Mouse (Mus musculus) intestine, embryonic 16.5 days (tissue): Measurements from ENCODE around the gene Slc6a8. TPM values are rescaled to one million over a fixed set of nuclear protein-coding genes. Genes with fewer than 3 reads are reported as not detected.

Source experiments
- ATAC-seq: fragments of 200-750 bp; cut with Nextera tagmentation; 2 replicates; pipeline ENCODE4 v1.8.0; 2017; ENCODE audit warnings: moderate TSS enrichment, moderate library complexity
- H3K27ac ChIP-seq: fragments of 300-500 bp; sonication (generic); 2 replicates; pipeline ENCODE4 v1.5.1; 2014; ENCODE audit warnings: mild to moderate bottlenecking, low read length
- H3K27me3 ChIP-seq: fragments of 300-500 bp; sonication (generic); replicated peaks from 2 replicates; pipeline ENCODE4 v1.6.1; 2014; ENCODE audit warnings: low read length, control low read depth, mixed read lengths; ENCODE audit not compliant: control insufficient read depth, insufficient read depth
- H3K36me3 ChIP-seq: fragments of 300-500 bp; sonication (generic); 2 replicates; pipeline ENCODE4 v1.6.1; 2014; ENCODE audit warnings: low read length, control low read depth; ENCODE audit not compliant: control insufficient read depth, insufficient read depth
- H3K4me1 ChIP-seq: fragments of 300-500 bp; sonication (generic); 2 replicates; pipeline ENCODE4 v1.6.1; 2014; ENCODE audit warnings: low read length, control low read depth, mixed read lengths; ENCODE audit not compliant: control insufficient read depth, insufficient read depth
- H3K4me2 ChIP-seq: fragments of 300-500 bp; sonication (generic); 2 replicates; pipeline ENCODE4 v1.6.1; 2014; ENCODE audit warnings: low read depth, low read length, control low read depth
- H3K4me3 ChIP-seq: fragments of 300-500 bp; sonication (generic); 2 replicates; pipeline ENCODE4 v1.5.1; 2014; ENCODE audit warnings: mild to moderate bottlenecking, low read length
- H3K9ac ChIP-seq: fragments of 300-500 bp; sonication (generic); 2 replicates; pipeline ENCODE4 v1.6.1; 2014; ENCODE audit warnings: low read depth, low read length
- H3K9me3 ChIP-seq: fragments of 300-500 bp; sonication (generic); 2 replicates; pipeline ENCODE4 v1.6.1; 2016; ENCODE audit warnings: low read length, control low read depth; ENCODE audit not compliant: control insufficient read depth
- WGBS: fragments of 180-500 bp; shearing (Covaris S2); extraction: QIAGEN DNeasy Blood & Tissue Kit; methylation state at CpG from one replicate; pipeline ENCODE4 v1.1.7; 2014; 5-methylcytosine and 5-hydroxymethylcytosine counted together
- polyA plus RNA-seq: library from polyadenylated mRNA; unstranded; fragments of >200 nt; fragmentation: Nextera tagmentation; extraction: Ambion mirVana; gene quantifications from 2 replicates; pipeline ENCODE4 v1.2.1, GENCODE M21; 2015

Gene Slc6a8
- polyA plus RNA-seq, 1 experiment from 2014 or later, result 7.4 TPM

DNA sequence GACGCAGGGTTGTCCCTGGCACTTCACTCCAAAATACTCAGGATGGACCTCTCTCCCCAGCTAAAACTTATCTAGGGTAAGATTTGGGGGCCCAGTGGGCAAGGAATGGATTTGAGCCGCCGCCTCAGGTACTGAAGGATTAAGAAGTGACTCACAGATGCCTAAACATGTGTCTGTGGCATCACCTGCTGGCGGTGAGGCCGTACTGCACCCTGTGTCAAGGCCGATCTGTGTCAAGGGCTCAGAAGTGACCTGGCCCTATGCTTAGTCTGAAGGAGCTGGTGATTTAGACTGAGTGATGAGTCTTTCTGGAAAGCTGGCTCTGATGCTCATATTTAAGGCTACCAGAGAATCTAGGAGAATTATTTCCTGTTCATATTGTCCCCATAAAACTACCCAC is 18.8 kb upstream of the Slc6a8 start:
- Histone ChIP-seq H3K9ac (no peak overlapping the region), H3K9me3 (no peaks in the 10 kb centered on the region), H3K27ac (no peak overlapping the region), H3K4me1 (no peaks in the 10 kb centered on the region), H3K4me2 (no peak overlapping the region), H3K4me3 (no peak overlapping the region), H3K27me3 (no peaks in the 10 kb centered on the region), H3K36me3 (no peaks in the 10 kb centered on the region)
- ATAC-seq, result peak; percentile 55; the same call in 1 of the 2 replicates
- WGBS, result 14% methylated on average over 6 of the region's 6 CpGs

DNA sequence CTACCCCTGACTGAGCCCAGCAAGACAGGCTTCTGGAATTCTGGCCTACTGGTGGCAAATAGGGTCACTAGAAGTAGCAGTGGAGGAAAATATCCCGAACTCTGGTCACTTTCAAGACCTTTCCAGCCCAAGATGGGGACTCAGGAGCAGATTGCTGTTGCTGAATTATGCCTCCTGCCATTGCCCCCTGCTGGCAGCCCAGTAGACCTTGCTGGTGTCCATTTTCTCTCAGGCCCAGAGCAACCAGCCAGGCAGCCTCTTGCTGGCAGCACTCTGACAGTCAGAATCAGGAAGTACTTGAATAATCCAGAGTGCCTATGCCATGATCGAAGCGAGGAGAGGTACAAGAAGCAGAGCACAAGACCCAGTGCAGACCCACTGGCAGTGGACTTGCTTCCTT is 17.4 kb upstream of the Slc6a8 start:
- ATAC-seq, result no peak
- no peaks in the 10 kb centered on the region for H3K36me3 ChIP-seq
- no peaks in the 10 kb centered on the region for H3K27me3 ChIP-seq
- H3K4me1 ChIP-seq, result no peaks in the 10 kb centered on the region
- no peak overlapping the region for H3K4me2 ChIP-seq
- H3K4me3 ChIP-seq, result no peak overlapping the region
- H3K9ac ChIP-seq, result no peak overlapping the region
- H3K9me3 ChIP-seq, result no peaks in the 10 kb centered on the region
- 58% methylated on average over 3 of the region's 3 CpGs for WGBS
- H3K27ac ChIP-seq, result no peak overlapping the region

DNA sequence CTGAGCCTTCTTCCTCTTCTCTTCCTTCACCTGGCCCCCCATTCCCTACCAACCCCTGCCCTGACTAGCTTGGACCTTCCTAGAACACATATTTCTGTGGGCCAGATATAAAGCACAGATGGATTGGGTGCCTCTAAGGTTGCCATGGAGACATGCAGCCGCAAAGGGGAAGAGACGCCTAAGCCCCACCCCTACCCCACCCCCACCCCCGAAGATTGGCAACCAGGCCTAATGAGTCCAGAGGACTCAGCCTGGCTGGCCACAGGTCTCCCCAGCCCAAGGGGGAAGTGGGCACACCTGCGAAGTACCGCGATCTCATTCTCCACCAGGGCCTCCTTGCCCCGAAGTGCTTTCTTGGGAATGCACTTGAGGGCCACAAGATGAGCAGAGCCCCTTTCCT is 14.6 kb upstream of the Slc6a8 start:
- Histone ChIP-seq H3K9ac (no peak overlapping the region), H3K4me2 (no peak overlapping the region), H3K9me3 (no peaks in the 10 kb centered on the region), H3K4me1 (no peaks in the 10 kb centered on the region), H3K27ac (no peak overlapping the region), H3K4me3 (no peak overlapping the region), H3K36me3 (no peaks in the 10 kb centered on the region), H3K27me3 (no peaks in the 10 kb centered on the region)
- WGBS, result 51% methylated on average over 7 of the region's 7 CpGs
- no peak for ATAC-seq

- Histone ChIP-seq H3K9ac (no peak overlapping the region), H3K27ac (no peak overlapping the region), H3K4me2 (peak overlapping the region; percentile 82), H3K36me3 (no peaks in the 10 kb centered on the region), H3K4me1 (no peaks in the 10 kb centered on the region), H3K27me3 (no peaks in the 10 kb centered on the region), H3K4me3 (peak overlapping the region; percentile 49; the same call in 1 of the 2 replicates), H3K9me3 (no peaks in the 10 kb centered on the region)
- 64% methylated on average over 13 of the region's 13 CpGs for WGBS
- ATAC-seq, result 0 out of 2 replicates have a peak, but pooled peaks have one; percentile 10
Observed at GRCm38 (mm10) chrX:73658936-73659574, 13.9 kb upstream of the Slc6a8 start.

DNA sequence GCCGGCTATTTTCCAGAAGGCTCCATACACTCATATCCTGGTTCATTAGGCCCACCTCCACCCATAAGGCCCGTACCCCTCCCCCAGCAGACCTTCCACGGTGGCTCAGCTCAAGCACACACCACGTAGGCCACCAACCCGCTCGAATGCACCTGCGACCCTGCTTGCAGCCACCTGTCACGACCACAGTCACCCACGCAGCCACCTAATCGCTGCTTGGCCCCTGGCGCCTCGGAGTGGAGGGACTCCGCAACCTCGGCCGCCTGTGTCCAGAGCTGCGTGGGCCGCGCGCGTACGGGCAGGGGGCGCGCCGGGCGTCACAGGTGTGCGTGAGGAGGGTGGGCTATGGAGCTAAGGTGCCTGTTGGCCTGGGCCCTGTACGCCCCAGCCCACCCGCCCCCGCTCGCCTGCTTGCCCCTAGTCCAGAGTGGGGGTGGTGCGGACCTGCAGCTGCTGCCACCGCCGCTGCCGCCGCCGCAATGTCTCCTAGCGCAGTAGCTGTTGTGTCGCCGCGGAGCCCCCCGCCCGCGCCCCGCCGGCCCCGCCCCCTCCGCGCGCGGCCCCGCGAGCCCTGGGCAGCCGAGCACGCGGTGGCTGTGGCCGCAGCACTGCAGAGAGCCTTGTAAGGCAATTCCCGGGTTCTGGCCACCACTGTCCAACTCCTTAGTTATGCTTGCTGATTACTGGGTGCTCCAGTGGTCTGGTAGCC is 13.2 kb upstream of the Slc6a8 start, which contains the start of gene Pnck:
Pnck (minus strand) TSS at position 543 of the 709 bp plus-strand sequence.
- H3K4me2 ChIP-seq, result peak within 1 kb of the TSS; percentile 82
- H3K4me3 ChIP-seq, result peak within 1 kb of the TSS; percentile 49
- H3K36me3 ChIP-seq, result no peaks in the 10 kb centered on the region
- WGBS, result 16% methylated on average over 46 of the region's 57 CpGs
- H3K27ac ChIP-seq, result no peak within 1 kb of the TSS
- H3K9ac ChIP-seq, result peak within 1 kb of the TSS; percentile 61
- ATAC-seq, result peak; percentile 66
- H3K9me3 ChIP-seq, result no peaks in the 10 kb centered on the region
- no peaks in the 10 kb centered on the region for H3K27me3 ChIP-seq
- H3K4me1 ChIP-seq, result no peaks in the 10 kb centered on the region

- WGBS, result 67% methylated on average over 3 of the region's 3 CpGs
- Histone ChIP-seq H3K4me2 (peak overlapping the region; percentile 82), H3K27ac (no peak overlapping the region), H3K9ac (peak overlapping the region; percentile 61), H3K4me1 (no peaks in the 10 kb centered on the region), H3K27me3 (no peaks in the 10 kb centered on the region), H3K36me3 (no peaks in the 10 kb centered on the region), H3K9me3 (no peaks in the 10 kb centered on the region), H3K4me3 (peak overlapping the region; percentile 49)
- no peak for ATAC-seq
Observed at GRCm38 (mm10) chrX:73660284-73660665, 12.7 kb upstream of the Slc6a8 start.

GRCm38 (mm10) chrX:73663143-73663542 is 9.8 kb upstream of the Slc6a8 start:
- H3K27me3 ChIP-seq, result no peaks in the 10 kb centered on the region
- no peak for ATAC-seq
- H3K4me2 ChIP-seq, result no peak overlapping the region

DNA sequence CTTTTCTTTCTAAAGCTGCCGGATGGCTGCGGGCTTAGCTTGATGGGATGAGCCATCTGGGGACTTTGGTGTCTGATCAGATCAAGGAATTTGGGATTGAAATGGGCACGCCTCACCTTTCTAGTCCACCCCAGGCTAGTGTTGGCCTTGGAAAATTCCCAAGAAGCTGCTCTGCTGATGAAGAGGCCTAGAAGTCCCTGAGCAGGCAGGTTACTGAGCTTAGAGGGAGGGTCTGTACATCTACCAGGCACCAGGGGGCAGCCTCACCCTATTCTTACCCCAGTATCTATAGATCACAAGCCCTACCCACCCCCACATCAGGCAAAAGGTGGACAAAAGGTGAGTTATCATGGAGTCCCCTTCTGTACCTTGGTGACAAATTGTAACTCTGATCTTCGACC is 919 bp upstream of the Slc6a8 start:
- H3K27ac ChIP-seq, result peak overlapping the region; percentile 66; the same call in 1 of the 2 replicates
- no peaks in the 10 kb centered on the region for H3K36me3 ChIP-seq
- no peaks in the 10 kb centered on the region for H3K27me3 ChIP-seq
- H3K9me3 ChIP-seq, result no peaks in the 10 kb centered on the region
- peak; percentile 40 for ATAC-seq
- 47% methylated on average over 4 of the region's 4 CpGs for WGBS
- no peak overlapping the region for H3K4me3 ChIP-seq
- H3K4me2 ChIP-seq, result peak overlapping the region; percentile 66; the same call in 1 of the 2 replicates
- H3K9ac ChIP-seq, result no peak overlapping the region
- H3K4me1 ChIP-seq, result peaks cover 5% of the 10 kb centered on the region

More at GRCm38 (mm10) chrX:73663143-73663542, 9.8 kb upstream of the Slc6a8 start:
- Histone ChIP-seq H3K4me1 (no peaks in the 10 kb centered on the region), H3K4me3 (no peak overlapping the region), H3K9me3 (no peaks in the 10 kb centered on the region), H3K27ac (no peak overlapping the region), H3K9ac (no peak overlapping the region), H3K36me3 (no peaks in the 10 kb centered on the region)

GRCm38 (mm10) chrX:73673619-73673967 is 643 bp downstream of the Slc6a8 start:
- Histone ChIP-seq H3K4me2 (peak overlapping the region; percentile 66), H3K36me3 (no peaks in the 10 kb centered on the region), H3K27ac (peak overlapping the region; percentile 70), H3K9ac (peak overlapping the region; percentile 81), H3K4me3 (peak overlapping the region; percentile 64), H3K4me1 (peaks cover 5% of the 10 kb centered on the region), H3K27me3 (no peaks in the 10 kb centered on the region), H3K9me3 (no peaks in the 10 kb centered on the region)
- ATAC-seq, result no peak; the same call in 1 of the 2 replicates
- WGBS, result 11% methylated on average over 28 of the region's 42 CpGs
